Mouse (Mus musculus) right cerebral cortex, postnatal 4 days (tissue): ENCODE measurements around the gene Hivep1.
A peak's percentile ranks its signal among the peaks of the same experiment; 100 is the strongest.

Experiments used
- DNase-seq: peaks from one replicate; pipeline ENCODE4 v3.0.0-alpha.2; 2022

Gene Hivep1

GRCm38 (mm10) chr13:42051961-42052695, at the start of gene Hivep1:
TSS of gene Hivep1 (plus strand) at chr13:42052021.
- peak; percentile 77 for DNase-seq

GRCm38 (mm10) chr13:42015484-42016045, 36.3 kb upstream of the Hivep1 start:
- DNase-seq: no peak

- DNase-seq: no peak
These were observed 35.6 kb upstream of the Hivep1 start for GRCm38 (mm10) chr13:42016218-42016617.

DNA sequence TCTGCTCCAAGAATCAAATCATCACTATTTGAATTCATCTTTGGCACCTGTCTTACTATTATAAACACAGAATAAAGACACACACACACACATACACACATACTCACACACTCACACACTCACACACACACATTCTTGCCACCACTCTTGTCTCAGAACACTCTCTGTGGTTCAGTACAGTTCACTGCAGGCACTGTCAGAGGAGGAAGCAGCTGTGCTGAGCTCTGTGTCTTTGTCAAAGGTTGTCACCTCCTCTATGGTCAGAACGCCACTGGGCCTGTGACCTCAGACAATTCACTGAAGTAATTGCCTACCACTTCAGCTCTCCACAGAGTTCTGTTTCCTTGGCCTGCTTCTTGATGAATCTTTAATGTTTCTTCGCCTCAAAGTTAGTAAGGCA, 33.5 kb upstream of the Hivep1 start:
- DNase-seq: no peak

- no peak for DNase-seq
These were observed 10.6 kb upstream of the Hivep1 start for GRCm38 (mm10) chr13:42041203-42041602.

- no peak for DNase-seq
These were observed 8.4 kb upstream of the Hivep1 start for GRCm38 (mm10) chr13:42043431-42043830.

- DNase-seq: peak; percentile 52
These were observed 2.6 kb upstream of the Hivep1 start for GRCm38 (mm10) chr13:42048991-42049773.

GRCm38 (mm10) chr13:42049774-42050125, 2.1 kb upstream of the Hivep1 start:
- no peak for DNase-seq

GRCm38 (mm10) chr13:42050160-42050559, 1.7 kb upstream of the Hivep1 start:
- DNase-seq: no peak

DNA sequence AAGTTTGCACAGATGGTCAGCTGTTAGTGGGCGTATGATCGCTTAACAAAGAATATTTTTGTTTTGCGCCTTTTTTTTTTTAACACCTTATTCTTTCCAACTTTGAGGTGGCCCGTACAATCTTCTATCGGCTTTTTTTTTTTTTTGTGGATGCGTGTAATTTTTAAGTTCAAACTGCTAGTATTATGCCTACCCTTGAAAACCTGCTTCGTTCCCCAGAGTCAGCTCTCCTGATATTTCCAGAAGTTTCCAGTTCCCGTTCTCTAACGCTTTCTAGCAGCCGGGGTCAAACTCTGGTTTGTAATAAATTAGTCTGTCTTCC, 980 bp upstream of the Hivep1 start:
- DNase-seq: no peak

- DNase-seq: peak; percentile 92
These were observed 467 bp upstream of the Hivep1 start for GRCm38 (mm10) chr13:42051202-42051906.

DNA sequence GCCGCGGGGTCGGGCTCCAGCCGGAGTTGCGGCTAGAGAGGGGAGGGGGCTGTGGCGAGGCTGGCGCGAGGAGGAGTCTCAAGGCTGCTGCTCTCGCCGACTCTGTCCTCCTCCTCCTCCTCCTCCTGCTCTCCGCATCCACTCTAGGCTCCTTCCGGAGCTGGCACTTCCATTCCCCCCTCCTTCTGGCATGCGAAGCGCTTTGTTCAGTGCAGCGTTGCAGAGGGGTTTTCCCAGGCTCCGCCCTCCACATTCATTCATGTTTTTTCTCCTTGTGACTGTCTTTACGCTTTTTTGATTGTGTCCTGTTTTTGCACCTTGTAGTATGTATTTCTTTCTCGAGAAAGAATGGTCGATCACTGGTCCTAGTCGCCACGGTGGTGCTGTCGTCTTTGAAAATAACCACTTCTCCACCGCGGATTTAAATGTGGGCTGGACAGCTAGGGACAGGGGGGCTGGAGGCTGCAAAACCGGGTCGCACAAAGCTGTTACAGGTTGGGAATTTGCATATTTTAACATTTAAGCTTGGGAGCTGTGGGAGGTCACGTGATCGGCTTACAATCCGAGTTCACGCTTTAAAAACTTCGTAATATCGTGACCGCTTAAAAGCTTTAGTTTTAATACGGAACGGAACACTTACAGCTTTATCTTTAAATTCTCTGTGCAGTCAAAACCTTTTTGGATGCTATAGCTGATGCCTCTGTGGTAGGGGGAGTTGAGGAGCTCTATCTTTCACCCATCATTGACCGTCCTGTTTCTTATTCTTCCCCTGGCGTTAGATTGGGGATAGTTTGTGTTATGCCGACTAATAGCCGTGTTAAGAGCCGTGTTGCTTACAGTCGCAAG, 1.1 kb downstream of the Hivep1 start:
- DNase-seq: peak; percentile 61

GRCm38 (mm10) chr13:42053656-42054055, 1.8 kb downstream of the Hivep1 start:
- no peak for DNase-seq

DNA sequence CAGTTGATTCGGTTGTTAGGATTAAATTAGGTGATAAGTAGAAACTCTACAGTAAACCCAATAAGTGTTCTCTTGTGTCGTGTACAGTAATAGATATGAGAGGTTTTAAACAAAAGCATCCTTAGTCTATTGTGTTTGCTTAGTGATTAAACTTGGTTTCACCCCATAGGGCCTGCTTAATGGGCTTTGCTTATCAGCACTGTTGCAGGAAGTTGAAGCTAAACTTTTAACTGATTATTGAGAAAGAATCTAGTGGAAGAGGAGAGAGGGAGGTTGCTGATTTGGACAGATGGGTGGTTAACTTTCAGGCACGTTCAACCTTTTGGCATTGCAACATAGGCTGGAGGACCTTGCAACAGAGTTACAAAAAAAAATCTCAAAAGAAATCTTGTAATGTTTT, 2.3 kb downstream of the Hivep1 start:
- DNase-seq: no peak

DNA sequence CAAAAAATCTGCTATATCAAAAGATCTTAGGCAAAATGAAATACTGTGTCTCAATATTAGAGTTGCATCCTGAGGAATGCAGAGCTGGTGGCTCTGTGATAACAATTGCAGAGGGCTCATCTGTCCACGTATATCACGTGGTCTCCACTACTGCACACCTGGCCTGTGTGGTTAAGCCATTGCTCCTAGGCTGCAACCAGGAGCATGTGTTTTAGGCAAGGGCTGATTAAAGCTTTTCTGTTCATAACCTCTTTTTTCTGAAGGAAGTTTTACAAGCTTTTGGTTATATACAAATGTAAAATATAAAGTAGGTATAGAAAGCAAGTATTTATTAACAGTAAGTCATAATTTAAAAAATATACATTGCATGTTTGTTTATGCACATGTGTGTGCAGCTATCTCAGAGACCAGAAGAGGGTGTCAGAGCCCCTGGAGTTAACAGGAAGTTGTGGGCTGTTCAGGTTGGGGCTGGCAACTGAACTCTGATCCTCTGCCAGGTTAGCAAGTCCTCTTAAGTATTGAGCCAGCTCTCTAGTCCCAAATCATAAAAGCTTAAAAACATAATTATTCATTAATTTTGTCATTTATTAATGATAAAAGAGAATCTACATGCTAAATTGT, 5.0 kb downstream of the Hivep1 start:
- no peak for DNase-seq

GRCm38 (mm10) chr13:42060846-42061630, 9.2 kb downstream of the Hivep1 start:
- no peak for DNase-seq

DNA sequence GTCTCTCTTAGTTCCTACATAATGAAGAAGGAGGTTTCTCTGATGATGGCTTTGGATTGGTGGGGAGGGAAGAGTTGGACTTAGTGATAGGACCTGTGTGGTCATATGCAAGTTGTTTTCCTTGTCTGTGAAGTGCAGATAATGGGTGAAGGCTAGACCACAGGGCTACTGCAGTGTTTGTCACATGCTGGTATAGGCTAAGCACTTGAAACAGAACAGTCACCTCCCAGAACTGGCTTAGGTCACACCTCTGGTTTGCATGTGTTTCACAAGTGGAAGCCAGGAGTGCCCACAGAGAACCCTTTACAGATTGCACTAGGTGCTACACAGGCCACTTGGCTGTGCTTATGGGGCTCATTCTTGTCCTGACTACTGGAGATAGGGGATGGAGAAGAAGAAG, 12.4 kb downstream of the Hivep1 start:
- DNase-seq: no peak

GRCm38 (mm10) chr13:42070236-42070635, 18.4 kb downstream of the Hivep1 start:
- no peak for DNase-seq

- DNase-seq: no peak
These were observed 19.2 kb downstream of the Hivep1 start for GRCm38 (mm10) chr13:42071011-42071410.

DNA sequence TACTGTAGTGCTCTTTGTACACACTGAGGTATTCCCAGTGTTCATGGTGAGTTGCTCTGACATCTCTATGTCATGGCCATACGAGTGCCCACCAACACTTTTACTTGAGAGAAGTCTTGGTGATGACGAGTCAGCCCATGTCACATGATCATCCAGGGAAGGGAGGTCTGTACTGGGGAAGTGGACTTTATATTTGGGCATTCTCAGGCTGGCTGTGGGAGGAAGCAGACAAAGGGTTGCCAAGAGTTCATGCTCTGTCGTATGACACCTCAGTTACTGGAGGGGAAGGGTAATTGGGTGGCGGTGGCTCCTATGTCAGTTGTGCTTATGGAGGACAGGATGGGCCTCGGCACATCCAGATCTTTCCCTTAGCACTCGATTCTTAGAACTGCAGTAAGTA, 21.5 kb downstream of the Hivep1 start:
- DNase-seq: no peak

DNA sequence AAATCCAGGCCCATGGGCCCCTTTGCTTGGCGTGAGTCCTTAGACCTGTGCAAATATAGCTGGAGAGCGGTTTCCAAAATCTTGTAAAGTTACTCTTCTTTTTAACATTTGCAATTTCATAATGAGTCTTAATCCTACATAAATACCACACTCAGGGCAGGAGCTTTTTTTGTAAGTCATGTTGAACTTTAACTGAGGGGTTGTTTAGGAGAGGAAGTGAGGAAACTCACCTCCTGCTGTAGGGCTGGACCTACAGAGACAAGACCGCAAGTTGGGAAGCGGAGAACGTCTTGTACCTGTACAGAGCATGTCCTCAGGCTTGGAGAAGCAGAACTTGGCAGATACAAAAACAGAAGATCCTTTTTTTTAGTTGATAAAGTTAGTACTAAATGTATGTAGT, 23.7 kb downstream of the Hivep1 start:
- no peak for DNase-seq
